Mouse (Mus musculus) stomach, postnatal 0 days (tissue): Measurements from ENCODE around the gene Rplp0. TPM values are rescaled to one million over a fixed set of nuclear protein-coding genes. Genes with fewer than 3 reads are reported as not detected.

Source experiments
- ATAC-seq: fragments of 200-750 bp; cut with Nextera tagmentation; 2 replicates; pipeline ENCODE4 v1.8.0; 2017; ENCODE audit not compliant: low FRiP score, low TSS enrichment
- DNase-seq: peaks from one replicate; pipeline ENCODE4 v3.0.0-alpha.2; 2016; ENCODE audit warnings: low spot score
- H3K27ac ChIP-seq: fragments of 300-500 bp; sonication (generic); replicated peaks from 2 replicates; pipeline ENCODE4 v1.5.1; 2014; ENCODE audit warnings: mild to moderate bottlenecking, control low read depth
- H3K27me3 ChIP-seq: fragments of 300-500 bp; sonication (generic); 2 replicates; pipeline ENCODE4 v1.6.1; 2014; ENCODE audit warnings: low read length; ENCODE audit not compliant: control insufficient read depth, insufficient read depth
- H3K36me3 ChIP-seq: fragments of 300-500 bp; sonication (generic); 2 replicates; pipeline ENCODE4 v1.6.1; 2014; ENCODE audit warnings: low read length, mixed read lengths; ENCODE audit not compliant: control insufficient read depth, insufficient read depth
- H3K4me1 ChIP-seq: fragments of 300-500 bp; sonication (generic); replicated peaks from 2 replicates; pipeline ENCODE4 v1.6.1; 2014; ENCODE audit warnings: antibody characterized with exemption; ENCODE audit not compliant: control insufficient read depth, insufficient read depth
- H3K4me2 ChIP-seq: fragments of 300-500 bp; sonication (generic); replicated peaks from 2 replicates; pipeline ENCODE4 v1.6.1; 2014; ENCODE audit warnings: low read depth, mild to moderate bottlenecking, control low read depth, moderate library complexity
- H3K4me3 ChIP-seq: fragments of 300-500 bp; sonication (generic); 2 replicates; pipeline ENCODE4 v1.5.1; 2014; ENCODE audit warnings: low read depth, low read length, control low read depth
- H3K9ac ChIP-seq: fragments of 300-500 bp; sonication (generic); 2 replicates; pipeline ENCODE4 v1.6.1; 2014; ENCODE audit warnings: mild to moderate bottlenecking, low read length, control low read depth, mixed read lengths
- H3K9me3 ChIP-seq: fragments of 300-500 bp; sonication (generic); 2 replicates; pipeline ENCODE4 v1.6.1; 2016; ENCODE audit warnings: low read length; ENCODE audit not compliant: control insufficient read depth
- CTCF ChIP-seq: IDR thresholded peaks from 2 replicates; pipeline ENCODE4 v1.5.1; 2016; ENCODE audit warnings: antibody characterized with exemption, low read depth, mild to moderate bottlenecking, moderate library complexity
- EP300 ChIP-seq: optimal IDR thresholded peaks from 2 replicates; pipeline ENCODE3; 2016; ENCODE audit warnings: antibody characterized with exemption
- WGBS: fragments of 180-500 bp; shearing (Covaris S2); extraction: QIAGEN DNeasy Blood & Tissue Kit; methylation state at CpG from one replicate; pipeline ENCODE4 v1.1.7; 2014; 5-methylcytosine and 5-hydroxymethylcytosine counted together
- polyA plus RNA-seq: library from polyadenylated mRNA; unstranded; fragments of >200 nt; fragmentation: Nextera tagmentation; extraction: Ambion mirVana; gene quantifications from 2 replicates; pipeline ENCODE4 v1.2.1, GENCODE M21; 2015

Rplp0 gene
- polyA plus RNA-seq, 1 experiment from 2014 or later: 1,335 TPM

DNA sequence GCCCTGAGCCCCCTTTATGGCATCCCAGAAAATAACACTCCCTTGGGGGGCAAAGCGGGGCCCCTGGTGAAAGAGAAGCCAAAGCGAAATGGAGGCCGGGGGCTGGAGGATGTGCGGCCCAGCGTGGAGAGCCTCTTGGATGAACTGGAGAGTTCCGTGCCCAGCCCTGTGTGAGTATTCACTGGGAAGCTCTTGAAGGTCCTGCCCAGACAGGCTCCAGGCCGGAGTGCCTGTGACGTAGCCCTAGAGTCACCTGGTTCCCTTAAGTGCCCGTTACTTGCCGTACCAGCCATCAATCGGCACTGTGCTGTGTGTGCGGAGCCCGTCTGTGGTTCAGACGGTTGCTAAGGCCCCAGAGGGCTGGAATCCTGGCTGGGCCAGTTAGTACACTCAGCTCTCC, 13.6 kb upstream of the Rplp0 start:
- no peaks in the 10 kb centered on the region for H3K27me3 ChIP-seq
- no peak for TF ChIP-seq EP300
- no peak for TF ChIP-seq CTCF
- DNase-seq (no peak), ATAC-seq (no peak)
- no peak overlapping the region for H3K9ac ChIP-seq
- peaks cover 20% of the 10 kb centered on the region for H3K36me3 ChIP-seq
- H3K4me1 ChIP-seq: peaks cover 10% of the 10 kb centered on the region
- no peak overlapping the region for H3K4me3 ChIP-seq
- no peak overlapping the region for H3K27ac ChIP-seq
- WGBS: 83% methylated on average over 14 of the region's 14 CpGs
- H3K4me2 ChIP-seq: no peak overlapping the region
- no peaks in the 10 kb centered on the region for H3K9me3 ChIP-seq

DNA sequence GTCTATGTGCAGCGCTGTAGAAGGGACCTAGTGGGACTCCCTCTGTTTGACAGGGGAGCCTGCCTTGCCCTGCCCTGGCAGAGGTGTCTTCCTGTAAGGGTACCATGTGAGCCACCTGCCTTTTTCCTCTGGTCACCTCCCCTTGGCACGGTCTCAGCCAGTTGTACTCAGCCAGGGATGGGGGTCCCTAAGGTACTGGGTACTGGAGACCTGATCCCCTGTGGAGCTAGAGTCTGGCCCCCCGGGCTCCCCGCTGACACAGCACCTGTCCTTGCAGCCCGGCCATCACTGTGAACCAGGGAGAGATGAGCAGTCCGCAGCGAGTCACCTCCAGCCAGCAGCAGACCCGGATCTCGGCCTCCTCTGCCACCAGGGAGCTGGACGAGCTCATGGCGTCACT, 12.7 kb upstream of the Rplp0 start:
- Histone ChIP-seq H3K27me3 (no peaks in the 10 kb centered on the region), H3K36me3 (peaks cover 20% of the 10 kb centered on the region), H3K4me1 (peaks cover 10% of the 10 kb centered on the region), H3K9me3 (no peaks in the 10 kb centered on the region), H3K27ac (no peak overlapping the region), H3K9ac (no peak overlapping the region), H3K4me3 (no peak overlapping the region), H3K4me2 (no peak overlapping the region)
- WGBS: 85% methylated on average over 11 of the region's 11 CpGs
- TF ChIP-seq CTCF (no peak), EP300 (no peak)
- ATAC-seq: no peak
- no peak for DNase-seq

DNA sequence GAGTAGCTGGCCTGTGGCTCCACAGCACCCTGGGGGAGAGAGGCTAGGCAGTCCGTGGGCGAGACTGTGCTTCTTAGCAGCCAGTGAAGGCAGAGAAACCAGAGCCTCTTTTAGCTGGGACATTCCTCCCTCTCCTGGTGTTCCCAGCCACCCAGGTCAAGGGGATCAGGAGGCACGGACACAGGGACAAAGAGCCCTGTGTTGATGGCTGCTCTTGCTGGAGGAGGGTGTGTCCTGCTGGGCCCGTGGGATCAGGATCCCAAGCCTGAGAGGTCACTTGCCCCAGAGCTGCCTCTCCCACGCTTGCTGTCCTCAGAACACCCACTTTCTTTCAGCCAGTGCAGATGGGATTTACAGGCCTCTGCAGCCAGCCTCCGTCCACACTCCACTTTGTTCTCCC, 12.3 kb upstream of the Rplp0 start:
- no peak for ATAC-seq
- H3K27ac ChIP-seq: no peak overlapping the region
- H3K36me3 ChIP-seq: peaks cover 21% of the 10 kb centered on the region
- no peaks in the 10 kb centered on the region for H3K27me3 ChIP-seq
- no peak overlapping the region for H3K4me3 ChIP-seq
- no peak overlapping the region for H3K4me2 ChIP-seq
- no peak overlapping the region for H3K9ac ChIP-seq
- WGBS: 56% methylated on average over 6 of the region's 6 CpGs
- H3K4me1 ChIP-seq: peaks cover 10% of the 10 kb centered on the region
- no peaks in the 10 kb centered on the region for H3K9me3 ChIP-seq
- no peak for DNase-seq
- TF ChIP-seq CTCF (no peak), EP300 (no peak)

DNA sequence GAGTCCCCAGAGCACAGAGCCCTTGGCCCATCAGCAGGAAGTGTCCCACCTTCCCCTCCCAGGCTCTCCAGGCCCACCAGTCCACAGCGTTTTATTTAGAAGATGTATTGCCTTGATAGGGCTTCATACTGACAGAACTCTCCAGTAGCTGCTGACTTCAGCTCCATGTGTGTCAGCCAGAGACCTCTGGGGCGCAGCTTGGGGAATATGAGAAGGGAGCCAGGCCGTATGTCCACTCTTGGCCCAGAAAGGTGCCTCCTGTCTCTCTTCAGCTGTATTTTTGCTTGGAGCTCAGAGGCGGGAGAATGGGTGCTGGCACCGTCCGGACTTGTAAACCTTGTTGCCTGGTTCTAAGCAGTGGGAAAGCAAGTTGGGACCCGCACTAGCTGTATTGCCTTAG, 11.8 kb upstream of the Rplp0 start:
- no peak overlapping the region for H3K4me3 ChIP-seq
- ATAC-seq (no peak), DNase-seq (no peak)
- WGBS: 60% methylated on average over 7 of the region's 7 CpGs
- no peaks in the 10 kb centered on the region for H3K27me3 ChIP-seq
- H3K9me3 ChIP-seq: no peaks in the 10 kb centered on the region
- no peak overlapping the region for H3K27ac ChIP-seq
- H3K9ac ChIP-seq: no peak overlapping the region
- peaks cover 24% of the 10 kb centered on the region for H3K36me3 ChIP-seq
- H3K4me1 ChIP-seq: peaks cover 10% of the 10 kb centered on the region
- TF ChIP-seq CTCF (no peak), EP300 (no peak)
- no peak overlapping the region for H3K4me2 ChIP-seq

DNA sequence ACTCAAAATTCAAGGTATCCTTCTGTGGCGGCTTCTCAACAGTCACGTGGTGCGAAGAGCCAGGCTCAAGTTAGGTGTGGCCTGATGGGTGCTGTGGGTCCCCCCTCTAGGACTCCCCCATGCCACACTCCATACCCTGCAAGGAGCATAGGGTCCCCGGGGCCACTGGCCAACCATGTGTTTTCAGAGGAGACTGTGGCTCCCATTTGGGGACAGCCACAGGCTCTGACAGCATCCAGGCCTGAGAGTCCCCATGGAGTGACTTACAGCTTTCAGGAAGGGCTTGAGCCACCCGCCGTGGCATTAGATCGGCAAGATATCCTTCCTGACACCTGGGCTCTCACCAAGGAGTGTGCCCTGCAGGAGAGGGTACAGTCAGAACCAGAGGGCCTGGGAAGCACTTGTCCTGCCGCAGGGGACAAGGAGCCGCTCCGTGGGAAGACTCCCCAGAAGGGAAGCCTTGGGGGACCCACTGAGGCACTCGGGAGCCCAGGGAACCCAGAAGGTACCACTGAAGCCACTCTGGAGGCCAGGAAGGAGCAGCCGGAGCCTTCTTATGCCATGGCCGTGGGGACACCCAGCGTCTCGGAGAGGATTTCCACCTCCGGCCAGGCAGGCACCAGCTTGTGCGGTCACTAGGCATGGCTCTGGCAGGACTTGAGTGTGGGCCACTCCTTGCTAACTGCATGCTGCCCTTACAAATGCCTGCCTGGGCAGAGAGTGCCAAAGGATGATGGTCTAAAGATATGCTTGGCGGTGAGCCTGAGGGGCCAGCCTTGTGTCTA, 10.6 kb upstream of the Rplp0 start:
- WGBS: 93% methylated on average over 18 of the region's 18 CpGs
- Histone ChIP-seq H3K4me2 (no peak overlapping the region), H3K9ac (no peak overlapping the region), H3K4me3 (no peak overlapping the region), H3K4me1 (peaks cover 4% of the 10 kb centered on the region), H3K27me3 (no peaks in the 10 kb centered on the region), H3K9me3 (no peaks in the 10 kb centered on the region), H3K27ac (no peak overlapping the region), H3K36me3 (peaks cover 33% of the 10 kb centered on the region)
- TF ChIP-seq CTCF: no peak
- no peak for TF ChIP-seq EP300
- DNase-seq (no peak), ATAC-seq (no peak)

DNA sequence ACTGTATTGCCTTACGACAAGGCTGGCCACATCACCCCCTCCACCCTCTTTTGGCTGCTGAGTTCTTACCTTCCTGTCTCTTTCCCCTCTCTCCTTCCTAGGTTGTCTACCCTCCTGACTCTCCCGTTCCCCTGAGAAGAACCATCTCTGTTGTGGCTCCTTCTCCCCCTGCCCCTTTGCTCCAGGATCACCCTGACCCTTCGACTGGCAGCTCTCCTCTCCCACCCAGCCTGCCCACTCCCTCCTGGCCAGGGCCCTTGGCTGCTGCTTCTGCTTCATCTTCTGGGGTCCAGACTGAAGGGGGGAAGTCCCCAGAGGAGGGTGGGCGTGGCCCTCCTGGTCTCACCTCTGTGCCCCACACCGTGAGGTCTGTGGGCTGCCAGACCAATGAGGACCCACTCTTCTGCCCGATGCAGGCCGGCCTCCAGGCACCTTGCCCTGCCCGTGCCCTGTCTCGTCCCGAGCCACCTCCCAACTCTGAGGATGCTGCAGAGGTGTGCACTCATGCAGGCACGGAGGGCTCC, 8.7 kb upstream of the Rplp0 start:
- ATAC-seq: no peak
- H3K27ac ChIP-seq: no peak overlapping the region
- no peak for DNase-seq
- H3K4me2 ChIP-seq: no peak overlapping the region
- no peak overlapping the region for H3K4me3 ChIP-seq
- TF ChIP-seq EP300 (no peak), CTCF (no peak)
- no peaks in the 10 kb centered on the region for H3K27me3 ChIP-seq
- no peak overlapping the region for H3K9ac ChIP-seq
- no peaks in the 10 kb centered on the region for H3K9me3 ChIP-seq
- H3K36me3 ChIP-seq: peaks cover 33% of the 10 kb centered on the region
- no peaks in the 10 kb centered on the region for H3K4me1 ChIP-seq
- 74% methylated on average over 10 of the region's 11 CpGs for WGBS
